Mouse (Mus musculus) embryonic facial prominence, embryonic 13.5 days (tissue): Measurements from ENCODE around the gene Ank2. TPM values are rescaled to one million over a fixed set of nuclear protein-coding genes. Genes with fewer than 3 reads are reported as not detected.

ENCODE experiments used
- ATAC-seq: fragments of 200-750 bp; cut with Nextera tagmentation; 2 replicates; pipeline ENCODE4 v1.8.0; 2017; ENCODE audit warnings: low read depth; ENCODE audit not compliant: insufficient number of reproducible peaks, insufficient read depth, low FRiP score, low TSS enrichment
- H3K27ac ChIP-seq: fragments of 300-500 bp; sonication (generic); 2 replicates; pipeline ENCODE4 v1.5.1; 2015; ENCODE audit warnings: moderate library complexity, mild to moderate bottlenecking, inconsistent platforms
- H3K27me3 ChIP-seq: fragments of 300-500 bp; sonication (generic); 2 replicates; pipeline ENCODE4 v1.6.1; 2015; ENCODE audit warnings: mild to moderate bottlenecking, inconsistent platforms
- H3K36me3 ChIP-seq: fragments of 300-500 bp; sonication (generic); 2 replicates; pipeline ENCODE4 v1.6.1; 2015; ENCODE audit warnings: mild to moderate bottlenecking, inconsistent platforms
- H3K4me1 ChIP-seq: fragments of 300-500 bp; sonication (generic); 2 replicates; pipeline ENCODE4 v1.6.1; 2015; ENCODE audit warnings: inconsistent platforms
- H3K4me2 ChIP-seq: fragments of 300-500 bp; sonication (generic); 2 replicates; pipeline ENCODE4 v1.6.1; 2015; ENCODE audit warnings: moderate library complexity, mild to moderate bottlenecking, inconsistent platforms
- H3K4me3 ChIP-seq: fragments of 300-500 bp; sonication (generic); 2 replicates; pipeline ENCODE4 v1.5.1; 2015; ENCODE audit warnings: mild to moderate bottlenecking, inconsistent platforms
- H3K9ac ChIP-seq: fragments of 300-500 bp; sonication (generic); 2 replicates; pipeline ENCODE4 v1.6.1; 2015; ENCODE audit warnings: mild to moderate bottlenecking, inconsistent platforms
- H3K9me3 ChIP-seq: fragments of 300-500 bp; sonication (generic); 2 replicates; pipeline ENCODE4 v1.6.1; 2016; ENCODE audit warnings: inconsistent platforms
- WGBS: fragments of 180-500 bp; shearing (Covaris S2); methylation state at CpG from one replicate; pipeline ENCODE4 v1.1.7; 2015; ENCODE audit warnings: mixed read lengths; 5-methylcytosine and 5-hydroxymethylcytosine counted together
- polyA plus RNA-seq: library from polyadenylated mRNA; unstranded; fragments of >200 nt; fragmentation: Nextera tagmentation; extraction: Ambion mirVana; gene quantifications from 2 replicates; pipeline ENCODE4 v1.2.1, GENCODE M21; 2015

The Ank2 gene
- polyA plus RNA-seq: 33.4 and 37.6 TPM in 2 replicates

GRCm38 (mm10) chr3:127498742-127499400, at the start of gene Ank2:
TSS of gene Ank2 (minus strand) at chr3:127499350.
- no peak within 1 kb of the TSS for H3K27ac ChIP-seq

GRCm38 (mm10) chr3:127547882-127548281, 48.7 kb upstream of the Ank2 start:
- no peak overlapping the region for H3K27ac ChIP-seq
- peaks cover 31% of the 10 kb centered on the region for H3K36me3 ChIP-seq
- 26% methylated on average over 5 of the region's 5 CpGs for WGBS
- H3K4me1 ChIP-seq: no peaks in the 10 kb centered on the region
- no peak overlapping the region for H3K9ac ChIP-seq
- no peak overlapping the region for H3K4me3 ChIP-seq
- ATAC-seq: no peak
- no peak overlapping the region for H3K4me2 ChIP-seq
- H3K27me3 ChIP-seq: no peaks in the 10 kb centered on the region
- no peaks in the 10 kb centered on the region for H3K9me3 ChIP-seq

More at GRCm38 (mm10) chr3:127498742-127499400, at the start of gene Ank2:
- Histone ChIP-seq H3K4me2 (peak within 1 kb of the TSS; percentile 100), H3K4me1 (peaks cover 14% of the 10 kb centered on the region), H3K9me3 (no peaks in the 10 kb centered on the region), H3K9ac (peak within 1 kb of the TSS; percentile 70), H3K27me3 (peaks cover 38% of the 10 kb centered on the region), H3K4me3 (peak within 1 kb of the TSS; percentile 62), H3K36me3 (no peaks in the 10 kb centered on the region)
- under 1% methylated on average over 60 of the region's 62 CpGs for WGBS
- ATAC-seq: peak; percentile 52; the same call in 1 of the 2 replicates

- Histone ChIP-seq H3K4me3 (no peak overlapping the region), H3K27me3 (no peaks in the 10 kb centered on the region), H3K36me3 (peaks cover 51% of the 10 kb centered on the region), H3K27ac (no peak overlapping the region), H3K9ac (no peak overlapping the region), H3K9me3 (no peaks in the 10 kb centered on the region), H3K4me2 (no peak overlapping the region), H3K4me1 (no peaks in the 10 kb centered on the region)
- 39% methylated on average over 5 of the region's 5 CpGs for WGBS
- ATAC-seq: no peak
Observed at GRCm38 (mm10) chr3:127544610-127545121, 45.5 kb upstream of the Ank2 start.

- Histone ChIP-seq H3K9me3 (no peaks in the 10 kb centered on the region), H3K4me1 (no peaks in the 10 kb centered on the region), H3K4me3 (no peak overlapping the region), H3K4me2 (no peak overlapping the region), H3K27me3 (no peaks in the 10 kb centered on the region), H3K27ac (no peak overlapping the region), H3K9ac (no peak overlapping the region), H3K36me3 (peaks cover 54% of the 10 kb centered on the region)
- no peak for ATAC-seq
- WGBS: 78% methylated on average over 4 of the region's 4 CpGs
Observed at GRCm38 (mm10) chr3:127543976-127544375, 44.8 kb upstream of the Ank2 start.

- H3K9ac ChIP-seq: no peak overlapping the region
- H3K4me1 ChIP-seq: no peaks in the 10 kb centered on the region
- no peak overlapping the region for H3K27ac ChIP-seq
- ATAC-seq: no peak
- no peaks in the 10 kb centered on the region for H3K27me3 ChIP-seq
- 64% methylated on average over 6 of the region's 6 CpGs for WGBS
- H3K9me3 ChIP-seq: no peaks in the 10 kb centered on the region
- no peak overlapping the region for H3K4me2 ChIP-seq
- peaks cover 46% of the 10 kb centered on the region for H3K36me3 ChIP-seq
- H3K4me3 ChIP-seq: no peak overlapping the region
Observed at GRCm38 (mm10) chr3:127539193-127539592, 40.0 kb upstream of the Ank2 start.

- H3K27me3 ChIP-seq: no peaks in the 10 kb centered on the region
- no peaks in the 10 kb centered on the region for H3K4me1 ChIP-seq
- no peaks in the 10 kb centered on the region for H3K9me3 ChIP-seq
- no peak overlapping the region for H3K9ac ChIP-seq
- WGBS: 14% methylated on average over 4 of the region's 4 CpGs
- no peaks in the 10 kb centered on the region for H3K36me3 ChIP-seq
- no peak overlapping the region for H3K27ac ChIP-seq
- no peak overlapping the region for H3K4me3 ChIP-seq
- no peak for ATAC-seq
- H3K4me2 ChIP-seq: no peak overlapping the region
Observed at GRCm38 (mm10) chr3:127530293-127530692, 31.1 kb upstream of the Ank2 start.

GRCm38 (mm10) chr3:127529824-127530223, 30.7 kb upstream of the Ank2 start:
- H3K9ac ChIP-seq: no peak overlapping the region
- H3K36me3 ChIP-seq: no peaks in the 10 kb centered on the region
- ATAC-seq: no peak
- H3K4me3 ChIP-seq: no peak overlapping the region
- WGBS: 76% methylated on average over 4 of the region's 4 CpGs
- no peaks in the 10 kb centered on the region for H3K27me3 ChIP-seq
- H3K4me2 ChIP-seq: no peak overlapping the region
- no peaks in the 10 kb centered on the region for H3K9me3 ChIP-seq
- H3K27ac ChIP-seq: no peak overlapping the region
- no peaks in the 10 kb centered on the region for H3K4me1 ChIP-seq

GRCm38 (mm10) chr3:127529210-127529609, 30.1 kb upstream of the Ank2 start:
- Histone ChIP-seq H3K4me1 (no peaks in the 10 kb centered on the region), H3K9ac (no peak overlapping the region), H3K27me3 (no peaks in the 10 kb centered on the region), H3K4me3 (no peak overlapping the region), H3K4me2 (no peak overlapping the region), H3K9me3 (no peaks in the 10 kb centered on the region), H3K27ac (no peak overlapping the region), H3K36me3 (no peaks in the 10 kb centered on the region)
- ATAC-seq: no peak
- WGBS: 86% methylated on average over 3 of the region's 3 CpGs

GRCm38 (mm10) chr3:127527465-127528034, 28.4 kb upstream of the Ank2 start:
- ATAC-seq: no peak
- H3K9ac ChIP-seq: no peak overlapping the region
- no peak overlapping the region for H3K4me3 ChIP-seq
- H3K36me3 ChIP-seq: no peaks in the 10 kb centered on the region
- H3K27ac ChIP-seq: no peak overlapping the region
- H3K4me1 ChIP-seq: no peaks in the 10 kb centered on the region
- WGBS: 70% methylated on average over 5 of the region's 5 CpGs
- no peak overlapping the region for H3K4me2 ChIP-seq
- no peaks in the 10 kb centered on the region for H3K27me3 ChIP-seq
- H3K9me3 ChIP-seq: no peaks in the 10 kb centered on the region

GRCm38 (mm10) chr3:127525188-127525819, 26.2 kb upstream of the Ank2 start:
- Histone ChIP-seq H3K36me3 (no peaks in the 10 kb centered on the region), H3K27me3 (no peaks in the 10 kb centered on the region), H3K4me1 (no peaks in the 10 kb centered on the region), H3K27ac (no peak overlapping the region), H3K4me3 (no peak overlapping the region), H3K9me3 (no peaks in the 10 kb centered on the region), H3K4me2 (no peak overlapping the region), H3K9ac (no peak overlapping the region)
- WGBS: 73% methylated on average over 8 of the region's 8 CpGs
- ATAC-seq: no peak

GRCm38 (mm10) chr3:127521156-127521555, 22.0 kb upstream of the Ank2 start:
- no peak for ATAC-seq
- H3K36me3 ChIP-seq: no peaks in the 10 kb centered on the region
- H3K4me1 ChIP-seq: no peaks in the 10 kb centered on the region
- no peak overlapping the region for H3K4me2 ChIP-seq
- no peak overlapping the region for H3K27ac ChIP-seq
- 77% methylated on average over 10 of the region's 10 CpGs for WGBS
- no peaks in the 10 kb centered on the region for H3K27me3 ChIP-seq
- H3K9ac ChIP-seq: no peak overlapping the region
- H3K9me3 ChIP-seq: no peaks in the 10 kb centered on the region
- H3K4me3 ChIP-seq: no peak overlapping the region

GRCm38 (mm10) chr3:127520300-127520699, 21.1 kb upstream of the Ank2 start:
- no peaks in the 10 kb centered on the region for H3K4me1 ChIP-seq
- H3K27me3 ChIP-seq: no peaks in the 10 kb centered on the region
- H3K27ac ChIP-seq: no peak overlapping the region
- H3K4me3 ChIP-seq: no peak overlapping the region
- H3K4me2 ChIP-seq: no peak overlapping the region
- no peaks in the 10 kb centered on the region for H3K9me3 ChIP-seq
- 79% methylated on average over 6 of the region's 6 CpGs for WGBS
- no peak for ATAC-seq
- no peaks in the 10 kb centered on the region for H3K36me3 ChIP-seq
- no peak overlapping the region for H3K9ac ChIP-seq
